Mouse (Mus musculus) CH12.LX (cell line): ENCODE measurements at regions not wholly inside any gene's neighbourhood (a gene's known extent, or its start where the extent isn't known, plus 50 kb on each side); places are given as distances from the start of the nearest gene placed in this dataset.

ENCODE experiments used
- DNase-seq: peaks from one replicate; pipeline ENCODE4 v3.0.0-alpha.2; 2013; ENCODE audit errors: extremely low read depth
- H3K27ac ChIP-seq: 2 replicates; pipeline ENCODE4 v1.5.1; 2012; ENCODE audit warnings: low read depth, mild to moderate bottlenecking, control low read depth, moderate library complexity; ENCODE audit not compliant: insufficient read depth
- H3K27me3 ChIP-seq: replicated peaks from 2 replicates; pipeline ENCODE3; 2012; ENCODE audit warnings: inconsistent platforms
- H3K36me3 ChIP-seq, 2 experiments: replicated peaks in 1 of 2; 2 replicates each; pipeline versions ENCODE3 to v1.6.1; 2012; ENCODE audit warnings: inconsistent platforms in 1 of 2, low read length in 1 of 2, mild to moderate bottlenecking in 1 of 2, mixed read lengths in 1 of 2, moderate library complexity in 1 of 2; ENCODE audit not compliant: control insufficient read depth in 1 of 2, insufficient read depth in 1 of 2
- H3K4me1 ChIP-seq, 2 experiments: 2 replicates each; pipeline ENCODE4 v1.6.1; 2012; ENCODE audit warnings: inconsistent platforms in 1 of 2, moderate library complexity in 1 of 2; ENCODE audit not compliant: insufficient read depth in 2 of 2, control insufficient read depth in 1 of 2
- H3K4me2 ChIP-seq: 2 replicates; pipeline ENCODE4 v1.6.1; 2012; ENCODE audit warnings: low read depth, mild to moderate bottlenecking, control low read depth; ENCODE audit not compliant: poor library complexity, insufficient read depth, severe bottlenecking
- H3K4me3 ChIP-seq, 3 experiments: fragments of 150-350 bp in 1 of 3; sonication (generic) in 1 of 3; replicated peaks in 1 of 3; 2 replicates each; pipeline versions ENCODE3 to v1.5.1; 2011 to 2012; ENCODE audit warnings: low read depth in 2 of 3, low read length in 2 of 3, mild to moderate bottlenecking in 2 of 3, moderate library complexity in 2 of 3, control low read depth in 1 of 3, improper control_type of control experiment in 1 of 3, inconsistent platforms in 1 of 3, mixed read lengths in 1 of 3; ENCODE audit not compliant: poor library complexity in 1 of 3
- H3K79me2 ChIP-seq: replicated peaks from 2 replicates; pipeline ENCODE4 v1.6.1; 2012; ENCODE audit warnings: mild to moderate bottlenecking, moderate library complexity; ENCODE audit not compliant: control insufficient read depth, poor library complexity, insufficient read depth, severe bottlenecking; ENCODE audit errors: extremely low read depth
- H3K9ac ChIP-seq: 2 replicates; pipeline ENCODE4 v1.6.1; 2012; ENCODE audit warnings: low read depth, mild to moderate bottlenecking, control low read depth, moderate library complexity; ENCODE audit not compliant: insufficient read depth
- H3K9me3 ChIP-seq: replicated peaks from 2 replicates; pipeline ENCODE3; 2012; ENCODE audit warnings: low read length, inconsistent platforms, mixed read lengths
- BHLHE40 ChIP-seq: IDR thresholded peaks from 2 replicates; pipeline ENCODE4 v1.6.1; 2011; ENCODE audit warnings: mild to moderate bottlenecking, low read depth, low read length, improper control_type of control experiment
- CHD1 ChIP-seq: IDR thresholded peaks from 2 replicates; pipeline ENCODE4 v1.6.1; 2012; ENCODE audit warnings: low read depth, low read length, improper control_type of control experiment, inconsistent platforms
- CHD2 ChIP-seq: IDR thresholded peaks from 2 replicates; pipeline ENCODE4 v1.6.1; 2011; ENCODE audit warnings: low read length, improper control_type of control experiment
- CTCF ChIP-seq, 2 experiments: IDR thresholded peaks in 1 of 2; conservative IDR thresholded peaks in 1 of 2; 2 replicates each; pipeline ENCODE4 v1.5.1; 2011 to 2012; ENCODE audit warnings: low read depth in 2 of 2, low read length in 2 of 2, improper control_type of control experiment in 1 of 2, inconsistent platforms in 1 of 2, mild to moderate bottlenecking in 1 of 2, moderate library complexity in 1 of 2
- ELF1 ChIP-seq: IDR thresholded peaks from 2 replicates; pipeline ENCODE4 v1.6.1; 2014; ENCODE audit warnings: low read depth, mild to moderate bottlenecking, inconsistent platforms, low read length, improper control_type of control experiment
- GABPA ChIP-seq: IDR thresholded peaks from 2 replicates; pipeline ENCODE4 v1.6.1; 2012; ENCODE audit warnings: low read depth, low read length, improper control_type of control experiment, inconsistent platforms; ENCODE audit not compliant: insufficient replicate concordance
- IRF4 ChIP-seq: IDR thresholded peaks from 2 replicates; pipeline ENCODE4 v1.6.1; 2014; ENCODE audit warnings: low read depth, mild to moderate bottlenecking, inconsistent platforms, low read length, improper control_type of control experiment
- JUND ChIP-seq: conservative IDR thresholded peaks from 2 replicates; pipeline ENCODE4 v1.6.1; 2011; ENCODE audit warnings: low read depth, low read length, improper control_type of control experiment
- MAFK ChIP-seq: IDR thresholded peaks from 2 replicates; pipeline ENCODE4 v1.6.1; 2011; ENCODE audit warnings: low read length, improper control_type of control experiment; ENCODE audit not compliant: insufficient replicate concordance
- MXI1 ChIP-seq: IDR thresholded peaks from 2 replicates; pipeline ENCODE4 v1.6.1; 2011; ENCODE audit warnings: mild to moderate bottlenecking, low read depth, low read length, improper control_type of control experiment
- NELFE ChIP-seq: IDR thresholded peaks from 2 replicates; pipeline ENCODE4 v1.6.1; 2011; ENCODE audit warnings: low read depth, low read length, improper control_type of control experiment
- PAX5 ChIP-seq: IDR thresholded peaks from 2 replicates; pipeline ENCODE4 v1.6.1; 2012; ENCODE audit warnings: low read length, inconsistent platforms, mixed read lengths
- POLR2A ChIP-seq: IDR thresholded peaks from 2 replicates; pipeline ENCODE4 v1.6.1; 2011; ENCODE audit warnings: low read depth, mild to moderate bottlenecking, improper control_type of control experiment, low read length
- RAD21 ChIP-seq: IDR thresholded peaks from 2 replicates; pipeline ENCODE4 v1.6.1; 2011; ENCODE audit warnings: low read depth, mild to moderate bottlenecking, low read length, improper control_type of control experiment, moderate library complexity
- SMC3 ChIP-seq: IDR thresholded peaks from 2 replicates; pipeline ENCODE4 v1.6.1; 2011; ENCODE audit warnings: low read depth, low read length, improper control_type of control experiment
- TCF12 ChIP-seq: IDR thresholded peaks from 2 replicates; pipeline ENCODE4 v1.6.1; 2014; ENCODE audit warnings: low read depth, mild to moderate bottlenecking, inconsistent platforms, low read length, improper control_type of control experiment
- UBTF ChIP-seq: IDR thresholded peaks from 2 replicates; pipeline ENCODE4 v1.6.1; 2012; ENCODE audit warnings: low read depth, mild to moderate bottlenecking, inconsistent platforms, low read length, improper control_type of control experiment, moderate library complexity
- USF2 ChIP-seq: conservative IDR thresholded peaks from 2 replicates; pipeline ENCODE4 v1.6.1; 2011; ENCODE audit warnings: low read depth, low read length, improper control_type of control experiment
- ZC3H11A ChIP-seq: IDR thresholded peaks from 2 replicates; pipeline ENCODE4 v1.6.1; 2012; ENCODE audit warnings: low read depth, mild to moderate bottlenecking, inconsistent platforms, low read length, improper control_type of control experiment
- ZKSCAN1 ChIP-seq: IDR thresholded peaks from 2 replicates; pipeline ENCODE4 v1.6.1; 2012; ENCODE audit warnings: low read depth, inconsistent platforms, low read length, improper control_type of control experiment, borderline replicate concordance
- ZNF384 ChIP-seq: IDR thresholded peaks from 2 replicates; pipeline ENCODE4 v1.6.1; 2012; ENCODE audit warnings: low read depth, low read length, improper control_type of control experiment, inconsistent platforms
- dilution Hi-C: fragments of 300-500 bp; cut with MboI; formaldehyde crosslinking; loops from 2 replicates; pipeline ENCODE4 v1.14.3; 2020; ENCODE audit warnings: low sequenced_read_pairs; ENCODE audit not compliant: extremely low pct_unique_long_range_greater_than_20kb, extremely low pct_ligation_motif_present
- in situ Hi-C: fragments of 300-500 bp; cut with MboI; formaldehyde crosslinking; loops from 3 replicates; pipeline ENCODE4 v1.14.3; 2019; ENCODE audit warnings: low sequenced_read_pairs, low pct_ligation_motif_present, low pct_unique_long_range_greater_than_20kb, mixed read lengths

DNA sequence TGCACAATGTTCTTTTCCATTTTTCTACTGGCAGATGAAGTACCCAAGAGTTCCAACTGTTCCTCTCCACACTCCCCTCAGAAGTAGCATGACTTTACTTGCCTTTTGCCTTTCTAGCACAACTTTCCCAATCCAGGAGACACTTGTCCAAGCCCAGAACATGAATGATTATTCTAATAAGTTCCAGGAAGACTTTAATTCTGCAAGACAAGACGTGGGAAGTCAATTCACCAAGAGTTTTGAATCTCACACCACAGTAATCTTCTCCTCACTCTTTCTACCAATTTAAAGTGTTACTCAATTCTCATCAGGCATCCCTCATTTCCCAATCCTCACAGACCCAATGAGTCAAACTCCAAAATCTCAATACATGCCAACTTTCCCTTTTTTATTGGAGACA lies 122.4 kb downstream of the Car2 start:
- TF ChIP-seq ZKSCAN1 (no peak), PAX5 (no peak), JUND (no peak), CTCF (conservative IDR thresholded peaks at IDR 0.05 in 1 of 2, IDR thresholded peaks at IDR 0.05 in 1 of 2; ENCODE audit: low read depth in 2 of 2, low read length in 2 of 2) (no peak), TCF12 (no peak), UBTF (no peak), USF2 (no peak)
- TF ChIP-seq, all 38 proteins: peak for 0
- H3K4me1 ChIP-seq, result peaks cover 2 to 10% of the 10 kb centered on the region in 2 experiments; a peak in 2 of 4 replicates
- no peak overlapping the region for H3K27ac ChIP-seq
- no peaks in the 10 kb centered on the region for H3K9me3 ChIP-seq
- DNase-seq, result no peak
- H3K9ac ChIP-seq, result no peak overlapping the region
- in situ Hi-C loops, result no loop called here
- dilution Hi-C loops, result no loop called here
- H3K4me3 ChIP-seq, result no peak overlapping the region
- H3K27me3 ChIP-seq, result no peaks in the 10 kb centered on the region
- no peaks in the 10 kb centered on the region for H3K36me3 ChIP-seq
- H3K4me2 ChIP-seq, result no peak overlapping the region
- H3K79me2 ChIP-seq, result no peaks in the 10 kb centered on the region

DNA sequence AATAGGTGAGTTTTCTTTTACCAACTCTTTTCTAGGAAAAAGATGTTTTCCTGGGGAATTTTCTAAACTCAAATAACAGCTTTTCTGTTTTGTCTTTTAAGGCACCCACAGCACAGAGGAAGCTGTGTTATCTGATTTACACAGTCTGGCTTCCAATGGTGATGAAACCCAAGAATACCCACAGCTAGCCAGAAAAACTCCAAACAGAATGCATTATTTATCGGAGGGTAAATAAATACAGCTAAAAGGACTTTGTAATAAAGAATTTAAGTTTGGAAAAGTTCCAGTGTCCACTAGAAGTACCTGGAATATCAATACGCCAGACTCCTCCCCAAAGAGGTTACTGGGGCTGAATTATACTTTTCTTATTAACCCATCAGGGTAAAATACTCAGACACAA lies 123.7 kb downstream of the Car2 start:
- Histone ChIP-seq H3K4me2 (no peak overlapping the region), H3K27me3 (no peaks in the 10 kb centered on the region), H3K27ac (no peak overlapping the region), H3K4me3 (no peak overlapping the region), H3K9me3 (no peaks in the 10 kb centered on the region), H3K36me3 (no peaks in the 10 kb centered on the region), H3K4me1 (peaks cover 2 to 4% of the 10 kb centered on the region in 2 experiments; a peak in 1 of 4 replicates), H3K79me2 (no peaks in the 10 kb centered on the region), H3K9ac (no peak overlapping the region)
- no peak for DNase-seq
- dilution Hi-C loops (no loop called here), in situ Hi-C loops (no loop called here)
- TF ChIP-seq UBTF (no peak), RAD21 (no peak), IRF4 (no peak), CHD2 (no peak), MAFK (no peak), MXI1 (no peak), TCF12 (no peak)

DNA sequence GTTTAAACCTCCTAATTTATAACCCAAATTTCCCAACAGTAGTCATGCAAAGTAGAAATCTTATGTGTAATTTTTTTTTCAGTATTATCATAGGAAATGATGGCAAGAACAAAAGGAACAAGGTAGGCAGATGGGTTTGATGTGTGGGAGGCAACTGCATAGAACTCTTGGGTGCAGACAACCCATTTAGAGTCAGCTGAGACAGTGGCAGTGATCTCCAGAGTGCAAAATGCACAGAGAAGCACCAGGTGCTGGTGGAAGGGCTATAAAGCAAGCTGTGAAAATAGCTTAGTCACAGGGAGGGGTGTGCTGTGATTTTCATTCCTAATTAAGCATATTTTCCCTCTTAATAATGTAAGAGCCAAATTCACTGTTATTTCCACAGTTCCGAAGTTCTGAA lies 130.5 kb downstream of the Car2 start:
- Histone ChIP-seq H3K36me3 (no peaks in the 10 kb centered on the region), H3K27ac (no peak overlapping the region), H3K27me3 (no peaks in the 10 kb centered on the region), H3K4me3 (no peak overlapping the region), H3K4me2 (no peak overlapping the region), H3K9ac (no peak overlapping the region), H3K9me3 (no peaks in the 10 kb centered on the region), H3K79me2 (no peaks in the 10 kb centered on the region), H3K4me1 (peaks cover 2 to 4% of the 10 kb centered on the region in 2 experiments; a peak in 1 of 4 replicates)
- no peak for TF ChIP-seq MAFK
- TF ChIP-seq SMC3, result no peak
- TF ChIP-seq ELF1, result no peak
- no peak for TF ChIP-seq JUND
- no peak for TF ChIP-seq NELFE
- TF ChIP-seq PAX5, result no peak
- TF ChIP-seq CHD1, result no peak
- TF ChIP-seq ZKSCAN1, result no peak
- TF ChIP-seq ZC3H11A, result no peak
- TF ChIP-seq USF2, result no peak
- TF ChIP-seq CTCF (conservative IDR thresholded peaks at IDR 0.05 in 1 of 2, IDR thresholded peaks at IDR 0.05 in 1 of 2; ENCODE audit: low read depth in 2 of 2, low read length in 2 of 2), result no peak
- no peak for TF ChIP-seq BHLHE40
- TF ChIP-seq GABPA, result no peak
- TF ChIP-seq POLR2A, result no peak
- no peak for TF ChIP-seq ZNF384
- no peak for TF ChIP-seq CHD2
- in situ Hi-C loops, result no loop called here
- no peak for DNase-seq
- dilution Hi-C loops, result no loop called here
